Mouse (Mus musculus): ENCODE results near the gene Oas1a.

The Oas1a gene

DNA sequence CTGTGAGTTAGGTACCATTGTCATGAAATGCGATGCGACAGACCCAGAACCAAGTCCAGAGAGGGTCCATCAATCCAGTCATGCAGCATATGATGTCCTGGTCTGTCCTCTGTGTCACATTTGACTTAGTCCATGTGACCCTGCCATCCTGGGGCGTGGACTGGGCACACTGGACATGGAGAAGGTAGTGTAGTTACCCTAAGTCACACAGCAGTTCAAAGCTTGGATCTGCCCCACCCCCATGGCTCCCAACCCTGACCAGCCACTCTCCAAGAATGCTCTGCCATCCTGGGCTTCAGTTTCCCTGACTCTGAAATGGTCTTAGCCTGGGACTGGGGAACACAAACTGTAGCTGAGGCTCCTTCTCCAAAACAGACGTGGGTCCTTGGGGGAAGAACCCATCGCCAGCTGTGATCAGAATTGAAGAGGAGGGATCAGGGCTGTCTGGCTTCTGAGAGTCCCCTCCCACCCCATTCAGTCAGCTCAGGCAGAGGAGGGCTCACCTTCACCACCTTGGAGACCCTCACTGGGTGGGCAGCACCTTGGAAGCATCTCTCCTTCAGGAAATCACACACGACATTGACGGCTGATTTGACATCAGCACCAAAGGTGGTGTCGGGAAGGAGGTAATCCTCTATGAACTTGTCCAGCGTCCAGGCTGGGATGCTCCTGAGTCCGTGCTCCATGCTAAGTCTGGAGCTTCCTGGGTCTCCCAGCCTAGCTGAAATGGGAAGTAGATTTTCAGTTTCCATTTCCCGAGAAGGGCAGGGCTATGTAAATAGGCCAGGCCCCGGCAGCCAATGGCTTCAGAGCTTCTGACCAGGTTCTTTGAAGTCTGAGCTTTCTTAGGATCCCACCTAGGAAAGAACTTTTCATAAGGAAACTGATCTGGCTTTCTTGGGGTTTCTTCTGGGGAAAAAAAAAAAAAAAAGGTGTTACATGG, at the start of gene Oas1a:
Gene Oas1a (minus strand): TSS at position 731 of the 943 bp plus-strand sequence.
- ChIA-PET CTCF (interaction anchor here (0.5 to 1.1 kb wide), 14 partner anchors 19 to 1103 kb away, joined by 3 to 7 read pairs (median 4); partner anchors contain the start of genes Oas1g (in 2 of the 4) and Oas1c (in 1 of the 4)), POLR2A (interaction anchor here (0.6 to 3.4 kb wide), 31 partner anchors 7 to 1306 kb away, joined by 3 to 36 read pairs (median 4); partner anchors contain the start of genes Oas1c (in 2 of the 4), Oas1g (in 2 of the 4) and Oas1h (in 1 of the 4))

GRCm38 (mm10) chr5:120953974-120954373, 46.7 kb upstream of the Oas1a start:
- ChIA-PET POLR2A (no interaction called here), CTCF (interaction anchor here (0.6 to 1.6 kb wide), 8 partner anchors 12 to 165 kb away, joined by 3 to 6 read pairs (median 4); partner anchors contain the start of gene Oas1c (in 1 of the 4))

GRCm38 (mm10) chr5:120952242-120952770, 45.0 kb upstream of the Oas1a start:
- POLR2A ChIA-PET = interaction anchor here in 1 of 4 experiments (0.6 to 1.5 kb wide), 2 partner anchors 63 to 627 kb away, joined by 3 read pairs; no protein-coding TSS in a partner anchor

GRCm38 (mm10) chr5:120942076-120942475, 34.8 kb upstream of the Oas1a start:
- ChIA-PET CTCF (interaction anchor here in 1 of 4 experiments (0.7 kb wide), 1 partner anchor 44 kb away, joined by 3 read pairs; no protein-coding TSS in a partner anchor), POLR2A (interaction anchor here in 1 of 4 experiments (1.5 kb wide), 1 partner anchor 53 kb away, joined by 3 read pairs; no protein-coding TSS in a partner anchor)

More at GRCm38 (mm10) chr5:120952242-120952770, 45.0 kb upstream of the Oas1a start:
- CTCF ChIA-PET = interaction anchor here in 3 of 4 experiments (0.5 to 1.9 kb wide), 7 partner anchors 13 to 752 kb away, joined by 3 to 5 read pairs (median 3); no protein-coding TSS in a partner anchor

- CTCF ChIA-PET = interaction anchor here in 3 of 4 experiments (0.5 to 2.7 kb wide), 15 partner anchors 8 to 1839 kb away, joined by 3 to 12 read pairs (median 4); partner anchors contain the start of genes Oas1g (in 2 of the 3) and Oas1c (in 1 of the 3)
- POLR2A ChIA-PET = interaction anchor here in 3 of 4 experiments (0.6 to 1.8 kb wide), 12 partner anchors 9 to 639 kb away, joined by 3 to 5 read pairs (median 3); partner anchors contain the start of genes Oas1c (in 2 of the 3), Oas1f (in 1 of the 3), Oas1g (in 1 of the 3) and Oas1h (in 1 of the 3)
Observed at GRCm38 (mm10) chr5:120938586-120938985, 31.3 kb upstream of the Oas1a start.

DNA sequence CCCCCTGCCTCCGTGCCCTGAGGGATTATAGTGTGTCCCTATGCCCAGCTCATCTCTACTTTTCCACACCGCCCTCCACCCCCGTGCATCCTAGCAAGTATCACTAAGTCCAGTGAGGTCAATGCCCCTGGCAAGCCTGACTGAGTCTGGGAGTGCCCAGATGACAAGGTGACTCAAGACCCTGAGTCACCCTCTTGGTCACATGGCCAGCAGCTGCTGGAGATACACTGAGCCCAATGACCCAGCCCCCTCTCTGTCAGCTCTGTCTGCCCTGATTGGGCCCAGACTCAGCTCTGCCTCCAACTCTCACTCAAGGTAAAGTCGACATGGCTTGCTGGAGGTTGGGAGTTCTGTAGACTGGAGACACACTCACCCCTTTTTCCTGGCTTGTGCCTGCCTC, 30.5 kb upstream of the Oas1a start:
- ChIA-PET CTCF (interaction anchor here in 2 of 4 experiments (0.6 to 2.7 kb wide), 4 partner anchors 42 to 101 kb away, joined by 3 to 12 read pairs (median 4); partner anchors contain the start of gene Oas1g (in 1 of the 2)), POLR2A (interaction anchor here in 3 of 4 experiments (0.8 to 1.8 kb wide), 9 partner anchors 9 to 241 kb away, joined by 3 to 4 read pairs (median 3); partner anchors contain the start of genes Oas1c (in 1 of the 3), Oas1g (in 1 of the 3) and Oas1h (in 1 of the 3))

GRCm38 (mm10) chr5:120933966-120934365, 26.6 kb upstream of the Oas1a start:
- ChIA-PET POLR2A (interaction anchor here in 2 of 4 experiments (0.6 to 0.8 kb wide), 5 partner anchors 9 to 441 kb away, joined by 3 to 4 read pairs (median 4); no protein-coding TSS in a partner anchor), CTCF (interaction anchor here in 3 of 4 experiments (0.7 to 1.5 kb wide), 4 partner anchors 58 to 1792 kb away, joined by 4 to 11 read pairs (median 6); no protein-coding TSS in a partner anchor)

DNA sequence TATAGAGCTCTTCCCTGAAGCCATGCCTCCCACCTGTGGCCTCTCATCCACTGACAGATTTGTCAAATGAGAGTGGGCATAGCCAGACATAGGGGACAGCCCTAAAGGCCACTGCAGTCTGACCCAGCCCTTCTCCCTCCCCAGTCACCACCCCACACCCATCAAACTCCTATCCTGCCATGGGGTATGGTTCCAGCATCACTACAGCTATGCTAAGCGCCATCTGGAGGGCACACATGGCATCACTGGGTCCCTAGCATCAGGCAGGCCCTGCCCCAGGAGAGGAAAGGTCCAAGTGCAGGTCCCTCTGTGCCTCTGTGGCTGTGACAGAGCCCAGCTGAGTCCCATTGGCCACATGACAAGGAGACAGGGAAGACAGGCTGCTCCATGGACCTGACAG, 19.7 kb upstream of the Oas1a start:
- ChIA-PET POLR2A (interaction anchor here in 2 of 4 experiments (0.6 to 0.7 kb wide), 2 partner anchors 20 to 93 kb away, joined by 3 to 8 read pairs; partner anchors contain the start of gene Oas1a (in 1 of the 2)), CTCF (interaction anchor here in 3 of 4 experiments (0.6 to 1.4 kb wide), 14 partner anchors 12 to 235 kb away, joined by 3 to 17 read pairs (median 4); partner anchors contain the start of genes Oas1d (in 2 of the 3) and Oas1c (in 1 of the 3))

- ChIA-PET CTCF (interaction anchor here in 3 of 4 experiments (0.6 to 1.4 kb wide), 9 partner anchors 12 to 130 kb away, joined by 3 to 17 read pairs (median 4); partner anchors contain the start of genes Oas1d (in 2 of the 3) and Oas1c (in 1 of the 3)), POLR2A (interaction anchor here in 1 of 4 experiments (0.7 kb wide), 1 partner anchor 19 kb away, joined by 3 read pairs; the partner anchor contains the start of gene Oas1a)
Observed at GRCm38 (mm10) chr5:120926311-120926710, 19.0 kb upstream of the Oas1a start.

- CTCF ChIA-PET = interaction anchor here in 1 of 4 experiments (0.5 kb wide), 1 partner anchor 112 kb away, joined by 3 read pairs; the partner anchor contains the start of gene Oas1c
- POLR2A ChIA-PET = interaction anchor here in 2 of 4 experiments (0.6 to 1.4 kb wide), 3 partner anchors 9 to 37 kb away, joined by 3 read pairs; partner anchors contain the start of gene Oas1g (in 1 of the 2)
Observed at GRCm38 (mm10) chr5:120924520-120924919, 17.2 kb upstream of the Oas1a start.

DNA sequence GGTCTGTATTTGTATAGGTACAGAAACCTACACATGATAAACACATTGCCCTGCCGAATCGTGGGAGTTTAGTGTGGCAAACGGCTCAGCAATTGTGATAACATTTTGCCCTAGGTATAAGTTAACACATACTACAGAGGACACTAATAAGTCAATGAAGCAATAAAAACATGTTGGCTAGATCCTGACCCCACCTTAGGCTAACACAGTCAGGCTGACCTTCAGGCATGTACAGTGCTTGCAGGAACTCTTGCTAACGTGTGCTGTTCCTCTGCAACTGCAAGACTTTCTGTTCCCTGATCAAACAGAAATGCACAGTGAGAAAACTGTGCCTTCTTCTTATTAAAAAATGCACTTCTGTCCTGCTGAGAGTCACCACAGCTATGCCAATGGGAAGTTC, 16.6 kb upstream of the Oas1a start:
- ChIA-PET POLR2A (interaction anchor here in 1 of 4 experiments (1.2 kb wide), 1 partner anchor 37 kb away, joined by 3 read pairs; the partner anchor contains the start of gene Oas1g), CTCF (no interaction called here)

DNA sequence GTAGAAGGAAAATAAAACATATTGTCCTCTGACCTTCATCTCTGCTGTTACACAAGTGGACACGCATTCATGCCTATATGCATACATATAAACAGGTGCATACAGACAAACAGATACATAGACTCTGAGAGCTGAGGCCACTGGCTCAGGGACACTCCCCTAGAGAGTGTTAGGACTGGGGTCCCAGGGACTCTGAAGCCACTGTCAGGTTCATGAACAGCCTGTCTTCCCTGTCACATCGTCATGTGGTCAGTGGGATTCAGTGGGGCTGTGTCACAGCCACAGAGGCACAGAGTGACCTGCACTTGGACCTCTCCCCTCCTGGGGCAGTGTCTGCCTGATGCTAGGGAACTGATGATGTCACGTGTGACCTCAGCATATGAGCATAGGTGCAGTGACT, 13.0 kb upstream of the Oas1a start:
- CTCF ChIA-PET = no interaction called here
- POLR2A ChIA-PET = no interaction called here

DNA sequence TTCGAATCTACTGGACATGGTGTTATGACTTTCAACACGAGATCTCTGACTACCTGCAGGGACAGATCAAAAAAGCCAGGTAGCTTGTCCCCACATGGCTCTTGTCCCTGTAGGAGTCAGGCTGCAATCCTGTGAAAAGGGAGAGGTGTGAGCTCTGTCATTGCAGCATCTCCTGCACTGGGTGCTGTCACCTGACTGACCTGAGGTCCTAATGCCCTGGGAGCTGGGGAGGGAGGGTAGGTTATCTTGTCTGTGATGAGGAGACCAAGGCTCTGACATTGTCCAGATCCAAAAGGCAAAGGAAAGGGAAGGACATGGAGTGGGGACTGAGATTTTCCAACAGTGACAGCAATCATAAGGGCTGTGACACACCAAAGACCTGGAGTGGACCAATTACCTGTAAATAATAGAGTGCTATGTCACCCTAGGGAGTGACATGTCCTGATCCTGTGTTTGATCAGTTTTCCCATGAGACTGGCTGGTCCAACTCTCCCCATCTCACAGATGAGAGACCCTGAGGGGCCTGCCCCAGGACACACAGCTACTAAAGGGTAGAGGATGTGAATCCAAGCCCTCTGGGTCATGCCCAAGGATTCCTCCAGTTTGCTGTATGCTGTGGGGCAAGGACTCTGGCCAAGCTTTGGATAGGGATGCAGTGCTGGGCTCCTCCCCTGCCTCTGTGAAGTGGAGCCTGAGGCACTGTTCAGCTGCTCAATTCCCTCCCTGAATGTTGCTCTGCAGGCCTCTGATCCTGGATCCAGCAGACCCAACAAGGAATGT, 12.0 kb upstream of the Oas1a start:
- ChIA-PET CTCF (interaction anchor here in 2 of 4 experiments (0.6 kb wide), 3 partner anchors 64 to 1257 kb away, joined by 3 to 5 read pairs (median 4); no protein-coding TSS in a partner anchor), POLR2A (interaction anchor here in 2 of 4 experiments (1.0 to 1.5 kb wide), 3 partner anchors 10 to 31 kb away, joined by 4 read pairs; no protein-coding TSS in a partner anchor)

DNA sequence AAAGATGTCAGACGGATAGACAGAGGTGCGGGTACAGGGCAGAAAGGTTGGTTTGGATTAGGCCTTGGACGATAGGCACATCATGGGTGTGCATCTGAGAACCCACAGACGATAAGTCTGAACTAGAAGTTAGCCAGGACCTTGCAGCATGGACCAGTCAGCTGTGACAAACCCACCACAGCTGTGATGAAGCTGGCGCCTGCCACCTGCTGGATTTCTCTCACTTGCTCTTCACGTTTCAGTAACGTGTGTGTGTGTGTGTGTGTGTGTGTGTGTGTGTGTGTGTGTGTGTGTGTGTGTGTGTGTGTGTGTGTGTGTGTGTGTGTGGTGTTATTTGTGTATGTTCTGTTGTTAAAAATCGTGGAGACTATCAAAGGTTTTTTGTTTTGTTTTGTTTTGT, 6.9 kb upstream of the Oas1a start, which contains the start of gene Oas1d:
Gene Oas1d (plus strand): TSS at position 333 of the 400 bp plus-strand sequence.
- CTCF ChIA-PET = interaction anchor here (0.6 to 1.5 kb wide), 9 partner anchors 13 to 309 kb away, joined by 3 to 9 read pairs (median 4); partner anchors contain the start of genes Oas1c (in 1 of the 4) and Oas1g (in 1 of the 4)
- POLR2A ChIA-PET = interaction anchor here in 3 of 4 experiments (0.6 to 1.2 kb wide), 3 partner anchors 23 to 27 kb away, joined by 3 to 5 read pairs (median 4); partner anchors contain the start of gene Oas1g (in 1 of the 3)

DNA sequence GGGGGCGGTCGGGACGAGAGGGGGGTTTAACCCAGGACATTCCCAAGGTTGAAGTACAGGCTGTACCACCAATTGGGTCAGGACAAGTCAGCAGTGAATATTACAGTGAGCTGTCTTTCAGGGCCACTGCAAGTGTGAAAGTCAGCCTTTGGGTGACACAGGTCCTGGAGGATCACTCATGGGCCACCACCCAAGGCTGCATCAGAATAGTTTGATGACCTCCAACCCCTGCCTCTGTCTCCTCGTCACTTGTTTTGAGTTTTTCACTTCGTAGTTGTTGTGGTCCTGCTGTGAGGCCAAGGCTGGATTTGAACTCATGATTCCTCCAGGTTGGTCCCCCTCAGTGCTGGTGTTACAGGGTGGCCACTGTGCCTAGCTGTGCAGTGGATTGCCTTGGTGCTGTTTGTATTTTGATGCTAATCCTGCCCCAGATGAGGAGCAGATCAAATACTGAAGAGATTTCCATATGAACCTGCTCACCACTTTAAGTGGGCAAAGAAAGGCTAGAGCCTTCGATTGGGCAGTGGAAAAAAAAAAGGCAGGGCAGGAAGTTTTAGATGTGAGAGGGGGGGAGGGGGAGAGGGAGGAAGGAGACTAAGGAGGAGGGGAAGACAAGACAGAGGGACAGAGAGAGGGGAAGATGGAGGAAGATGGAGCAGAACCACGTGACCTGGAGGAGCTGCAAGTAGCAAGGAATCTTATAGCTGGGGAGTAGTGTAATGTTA, 1.0 kb upstream of the Oas1a start:
- ChIA-PET POLR2A (interaction anchor here (0.6 to 3.4 kb wide), 23 partner anchors 9 to 425 kb away, joined by 3 to 36 read pairs (median 5); partner anchors contain the start of genes Oas1c (in 2 of the 4), Oas1g (in 2 of the 4) and Oas1h (in 1 of the 4)), CTCF (interaction anchor here (0.6 to 1.1 kb wide), 7 partner anchors 21 to 770 kb away, joined by 3 to 16 read pairs (median 6); partner anchors contain the start of gene Oas1g (in 1 of the 4))
